Mouse (Mus musculus): ENCODE measurements around the gene Pigf.

DNA sequence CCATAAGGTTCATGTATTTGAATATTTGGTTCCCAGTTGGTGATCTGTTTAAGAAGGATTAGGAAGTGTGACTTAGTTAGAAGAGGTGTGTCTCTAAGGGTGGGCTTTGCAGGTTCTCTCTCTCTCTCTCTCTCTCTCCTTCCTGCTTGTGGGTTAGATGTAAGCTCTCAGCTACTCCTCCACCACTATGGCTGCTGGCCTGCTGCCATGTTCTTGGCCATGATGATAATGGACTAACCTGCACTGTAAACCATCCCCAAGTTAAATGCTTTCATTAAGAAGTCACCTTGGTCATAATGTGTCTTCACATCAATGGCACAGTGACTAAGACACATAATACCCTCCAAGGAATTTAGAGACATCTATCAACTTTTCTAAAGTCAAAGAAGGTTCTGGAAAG, 48.3 kb upstream of the Pigf start:
- TF ChIP-seq CTCF (IDR thresholded peaks at IDR 0.05; ENCODE audit: insufficient read depth, low read length) (no peak), POLR2A (IDR thresholded peaks at IDR 0.05; ENCODE audit: borderline replicate concordance, extremely low read depth, low read depth, low read length) (no peak)
